Mouse (Mus musculus) C2C12 (cell line): Measurements from ENCODE around the gene Ifrd1.

ENCODE experiments used
- CTCF ChIP-seq: IDR thresholded peaks from one replicate; pipeline ENCODE4 v1.5.1; 2011; ENCODE audit not compliant: control insufficient read depth, insufficient read depth, insufficient read length
- USF1 ChIP-seq: IDR thresholded peaks from one replicate; pipeline ENCODE4 v1.6.1; 2011; ENCODE audit warnings: low read depth, mild to moderate bottlenecking, control low read depth, moderate library complexity

DNA sequence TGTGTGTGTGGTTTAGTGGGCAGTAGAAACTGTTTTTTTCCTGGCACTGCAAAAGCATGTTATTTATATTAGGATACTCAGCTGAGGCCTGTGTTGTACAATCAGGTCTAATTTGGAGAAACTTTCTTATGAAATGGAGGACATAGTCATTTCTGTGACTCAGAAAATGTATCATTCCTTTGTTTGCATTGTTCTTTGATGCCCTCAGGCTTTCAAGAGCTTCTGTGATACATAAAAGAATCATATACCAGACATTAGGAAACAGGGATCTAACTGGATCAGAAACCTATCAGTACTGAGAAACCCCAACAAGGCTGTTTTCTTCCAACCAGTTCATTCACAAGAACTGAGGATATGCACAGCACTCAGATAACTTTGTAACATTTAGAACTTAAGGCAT lies 26.6 kb upstream of the Ifrd1 start:
- TF ChIP-seq USF1, result no peak
- no peak for TF ChIP-seq CTCF
